Mouse (Mus musculus) kidney, postnatal 0 days (tissue): ENCODE results near the gene Drc1. TPM values are rescaled to one million over a fixed set of nuclear protein-coding genes. Genes with fewer than 3 reads are reported as not detected.

ENCODE experiments used
- ATAC-seq: fragments of 200-750 bp; cut with Nextera tagmentation; replicated peaks from 2 replicates; pipeline ENCODE4 v1.8.0; 2017; ENCODE audit warnings: low read depth, moderate number of reproducible peaks, moderate TSS enrichment, moderate library complexity; ENCODE audit not compliant: low FRiP score
- DNase-seq: peaks from one replicate; pipeline ENCODE4 v3.0.0-alpha.2; 2016; ENCODE audit warnings: low spot score
- H3K27ac ChIP-seq: fragments of 300-500 bp; sonication (generic); 2 replicates; pipeline ENCODE4 v1.5.1; 2014; ENCODE audit warnings: mild to moderate bottlenecking
- H3K27me3 ChIP-seq: fragments of 300-500 bp; sonication (generic); 2 replicates; pipeline ENCODE4 v1.6.1; 2014; ENCODE audit warnings: low read length, mixed read lengths; ENCODE audit not compliant: insufficient read depth
- H3K36me3 ChIP-seq: fragments of 300-500 bp; sonication (generic); 2 replicates; pipeline ENCODE4 v1.6.1; 2014; ENCODE audit warnings: low read length, mixed read lengths; ENCODE audit not compliant: insufficient read depth
- H3K4me1 ChIP-seq: fragments of 300-500 bp; sonication (generic); replicated peaks from 2 replicates; pipeline ENCODE4 v1.6.1; 2014; ENCODE audit warnings: antibody characterized with exemption, low read length, mixed read lengths; ENCODE audit not compliant: insufficient read depth
- H3K4me2 ChIP-seq: fragments of 300-500 bp; sonication (generic); 2 replicates; pipeline ENCODE4 v1.6.1; 2014; ENCODE audit warnings: mild to moderate bottlenecking, low read length, moderate library complexity, mixed read lengths
- H3K4me3 ChIP-seq: fragments of 300-500 bp; sonication (generic); replicated peaks from 2 replicates; pipeline ENCODE4 v1.5.1; 2014; ENCODE audit warnings: low read depth, low read length
- H3K9ac ChIP-seq: fragments of 300-500 bp; sonication (generic); 2 replicates; pipeline ENCODE4 v1.6.1; 2014; ENCODE audit warnings: low read depth, low read length
- H3K9me3 ChIP-seq: fragments of 300-500 bp; sonication (generic); replicated peaks from 2 replicates; pipeline ENCODE4 v1.6.1; 2016; ENCODE audit warnings: low read length, inconsistent platforms, mixed read lengths
- CTCF ChIP-seq: IDR thresholded peaks from 2 replicates; pipeline ENCODE4 v1.5.1; 2016; ENCODE audit warnings: antibody characterized with exemption, low read depth, mild to moderate bottlenecking, moderate library complexity
- WGBS: fragments of 180-500 bp; shearing (Covaris S2); extraction: QIAGEN DNeasy Blood & Tissue Kit; methylation state at CpG from one replicate; pipeline ENCODE4 v1.1.7; 2014; 5-methylcytosine and 5-hydroxymethylcytosine counted together
- polyA plus RNA-seq: library from polyadenylated mRNA; unstranded; fragments of >200 nt; fragmentation: Nextera tagmentation; extraction: Ambion mirVana; gene quantifications from 2 replicates; pipeline ENCODE4 v1.2.1, GENCODE M21; 2015

The Drc1 gene
- polyA plus RNA-seq, 1 experiment from 2014 or later: 0.29 TPM

DNA sequence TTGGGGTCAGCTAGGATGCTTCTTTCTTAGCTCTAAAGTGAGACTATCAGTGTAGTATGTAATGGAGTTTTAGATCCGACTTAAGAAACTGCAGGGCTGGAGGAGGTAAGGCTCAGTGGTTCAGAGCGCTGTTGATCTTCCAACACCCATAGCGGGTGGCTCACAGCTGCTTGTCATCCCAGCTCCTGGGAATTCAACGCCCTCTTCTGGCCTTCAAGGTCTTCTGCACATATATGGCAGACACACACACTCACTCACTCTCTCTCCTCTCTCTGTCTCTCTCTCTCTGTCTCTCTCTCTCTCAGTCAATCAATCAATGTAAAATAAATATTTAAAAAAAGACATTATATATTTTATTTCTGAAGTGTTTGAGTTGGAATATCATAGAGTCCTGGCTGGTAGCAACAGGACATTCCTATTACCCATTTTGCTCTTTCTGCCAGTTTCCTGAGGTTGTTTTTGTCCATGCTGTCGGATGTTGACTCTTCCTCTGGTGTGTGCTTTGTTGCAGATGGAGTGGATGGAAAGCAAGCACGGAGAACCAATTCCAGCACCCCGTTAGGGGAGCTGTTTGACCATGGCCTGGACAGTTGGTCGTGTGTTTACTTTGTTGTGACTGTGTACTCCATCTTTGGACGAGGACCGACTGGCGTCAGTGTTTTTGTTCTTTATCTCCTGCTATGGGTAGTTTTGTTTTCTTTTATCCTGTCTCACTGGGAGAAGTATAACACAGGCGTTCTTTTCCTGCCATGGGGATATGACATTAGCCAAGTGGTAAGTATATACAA is 25.4 kb upstream of the Drc1 start:
- no peak for ATAC-seq
- Histone ChIP-seq H3K27me3 (no peaks in the 10 kb centered on the region), H3K36me3 (peaks cover 26% of the 10 kb centered on the region; the same call in 1 of the 2 replicates), H3K9ac (no peak overlapping the region), H3K4me1 (no peaks in the 10 kb centered on the region), H3K9me3 (no peaks in the 10 kb centered on the region), H3K4me3 (no peak overlapping the region), H3K4me2 (no peak overlapping the region), H3K27ac (no peak overlapping the region)
- WGBS: 91% methylated on average over 12 of the region's 12 CpGs
- TF ChIP-seq CTCF: no peak; the same call in 1 of the 2 replicates
- DNase-seq: no peak

GRCm38 (mm10) chr5:30258776-30259175 is 22.4 kb upstream of the Drc1 start:
- WGBS: 91% methylated on average over 7 of the region's 7 CpGs
- Histone ChIP-seq H3K4me3 (no peak overlapping the region), H3K27ac (no peak overlapping the region), H3K36me3 (peaks cover 21% of the 10 kb centered on the region; the same call in 1 of the 2 replicates), H3K4me1 (no peaks in the 10 kb centered on the region), H3K4me2 (no peak overlapping the region), H3K9me3 (no peaks in the 10 kb centered on the region), H3K27me3 (no peaks in the 10 kb centered on the region), H3K9ac (no peak overlapping the region)
- TF ChIP-seq CTCF: no peak
- ATAC-seq (no peak), DNase-seq (no peak)

GRCm38 (mm10) chr5:30270571-30271190 is 10.5 kb upstream of the Drc1 start:
- Histone ChIP-seq H3K9ac (no peak overlapping the region), H3K4me2 (no peak overlapping the region), H3K27ac (no peak overlapping the region), H3K4me3 (no peak overlapping the region), H3K36me3 (peaks cover 12% of the 10 kb centered on the region; the same call in 1 of the 2 replicates), H3K9me3 (no peaks in the 10 kb centered on the region), H3K4me1 (no peaks in the 10 kb centered on the region), H3K27me3 (no peaks in the 10 kb centered on the region)
- peak; percentile 8 for DNase-seq
- 69% methylated on average over 11 of the region's 11 CpGs for WGBS
- ATAC-seq: no peak
- no peak for TF ChIP-seq CTCF

DNA sequence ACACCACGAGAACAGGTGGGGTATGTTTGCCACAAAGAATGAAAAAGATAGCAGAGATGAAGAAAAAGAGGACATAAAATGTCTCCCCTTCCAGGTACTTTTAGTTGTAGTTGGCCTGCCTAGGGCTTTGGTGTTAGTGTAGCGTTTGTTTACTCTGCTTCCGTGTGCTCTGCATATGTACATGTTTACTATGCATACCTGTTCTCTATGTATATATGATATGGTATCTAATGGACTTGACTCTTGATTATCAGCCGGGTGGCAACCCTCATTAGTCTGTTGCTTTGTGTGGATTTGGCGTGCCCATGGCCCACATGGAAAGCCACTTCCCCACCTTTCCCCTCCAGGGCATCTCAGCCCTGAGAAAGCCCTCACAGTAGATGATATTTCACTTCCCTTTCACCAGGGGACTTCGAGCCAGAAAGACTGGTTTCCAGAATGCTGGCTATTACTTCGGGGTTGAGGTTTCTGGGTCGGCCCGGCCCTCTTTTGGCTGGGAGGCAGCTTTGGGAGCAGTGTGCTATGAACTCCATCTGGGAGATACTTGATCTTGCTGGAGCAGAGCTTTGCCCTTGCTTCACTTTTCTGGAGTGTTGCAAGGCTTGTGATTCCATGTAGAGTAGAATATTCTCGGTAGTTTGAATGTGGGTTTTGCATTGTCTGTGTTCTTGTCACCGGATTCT is 9.4 kb upstream of the Drc1 start:
- ATAC-seq (no peak), DNase-seq (no peak)
- Histone ChIP-seq H3K27me3 (no peaks in the 10 kb centered on the region), H3K27ac (no peak overlapping the region), H3K4me3 (no peak overlapping the region), H3K4me2 (no peak overlapping the region), H3K9ac (no peak overlapping the region), H3K4me1 (no peaks in the 10 kb centered on the region), H3K36me3 (peaks cover 3% of the 10 kb centered on the region; the same call in 1 of the 2 replicates), H3K9me3 (no peaks in the 10 kb centered on the region)
- 80% methylated on average over 11 of the region's 11 CpGs for WGBS
- TF ChIP-seq CTCF: no peak

DNA sequence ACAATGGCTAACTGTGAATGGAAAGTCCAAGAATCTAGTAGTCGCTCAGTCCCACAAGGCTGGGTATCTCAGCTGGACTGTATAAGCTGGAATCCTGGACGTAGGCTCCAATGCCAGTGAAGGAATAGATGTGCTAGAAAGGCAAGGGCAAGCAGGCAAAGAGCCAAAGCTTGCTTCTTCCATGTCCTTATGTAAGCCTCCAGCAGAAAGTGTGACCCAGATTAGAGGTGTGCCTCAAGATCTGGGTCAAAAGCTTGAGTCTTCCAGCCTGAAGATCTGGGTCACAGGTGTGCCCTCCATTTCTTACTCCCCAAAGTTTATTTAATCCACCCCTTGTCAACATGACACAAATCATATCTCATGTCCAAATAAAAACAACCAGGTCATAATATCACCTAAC is 4.8 kb upstream of the Drc1 start:
- Histone ChIP-seq H3K27ac (no peak overlapping the region), H3K4me1 (0 out of 2 replicates have a peak, but pooled peaks cover 2% of the 10 kb centered on the region), H3K9ac (no peak overlapping the region), H3K9me3 (no peaks in the 10 kb centered on the region), H3K4me3 (no peak overlapping the region), H3K27me3 (no peaks in the 10 kb centered on the region), H3K4me2 (no peak overlapping the region), H3K36me3 (no peaks in the 10 kb centered on the region)
- no peak for TF ChIP-seq CTCF
- WGBS: 90% methylated on average over 2 of the region's 2 CpGs
- ATAC-seq (no peak), DNase-seq (no peak)

- H3K9me3 ChIP-seq: no peaks in the 10 kb centered on the region
- ATAC-seq (no peak), DNase-seq (no peak)
- H3K36me3 ChIP-seq: no peaks in the 10 kb centered on the region
- H3K27me3 ChIP-seq: no peaks in the 10 kb centered on the region
- WGBS: 70% methylated on average over 3 of the region's 3 CpGs
- 0 out of 2 replicates have a peak, but pooled peaks cover 3% of the 10 kb centered on the region for H3K4me1 ChIP-seq
- H3K4me2 ChIP-seq: no peak overlapping the region
- no peak overlapping the region for H3K4me3 ChIP-seq
- no peak overlapping the region for H3K9ac ChIP-seq
- no peak for TF ChIP-seq CTCF
- H3K27ac ChIP-seq: no peak overlapping the region
Observed at GRCm38 (mm10) chr5:30278952-30279351, 2.2 kb upstream of the Drc1 start.
